Mouse (Mus musculus): Measurements from ENCODE around the gene Rfc4. TPM values are rescaled to one million over a fixed set of nuclear protein-coding genes. Genes with fewer than 3 reads are reported as not detected.

The Rfc4 gene
- total RNA-seq, 4 experiments from 2014 or later = 3.9 to 6.6 (median 5.4) TPM

DNA sequence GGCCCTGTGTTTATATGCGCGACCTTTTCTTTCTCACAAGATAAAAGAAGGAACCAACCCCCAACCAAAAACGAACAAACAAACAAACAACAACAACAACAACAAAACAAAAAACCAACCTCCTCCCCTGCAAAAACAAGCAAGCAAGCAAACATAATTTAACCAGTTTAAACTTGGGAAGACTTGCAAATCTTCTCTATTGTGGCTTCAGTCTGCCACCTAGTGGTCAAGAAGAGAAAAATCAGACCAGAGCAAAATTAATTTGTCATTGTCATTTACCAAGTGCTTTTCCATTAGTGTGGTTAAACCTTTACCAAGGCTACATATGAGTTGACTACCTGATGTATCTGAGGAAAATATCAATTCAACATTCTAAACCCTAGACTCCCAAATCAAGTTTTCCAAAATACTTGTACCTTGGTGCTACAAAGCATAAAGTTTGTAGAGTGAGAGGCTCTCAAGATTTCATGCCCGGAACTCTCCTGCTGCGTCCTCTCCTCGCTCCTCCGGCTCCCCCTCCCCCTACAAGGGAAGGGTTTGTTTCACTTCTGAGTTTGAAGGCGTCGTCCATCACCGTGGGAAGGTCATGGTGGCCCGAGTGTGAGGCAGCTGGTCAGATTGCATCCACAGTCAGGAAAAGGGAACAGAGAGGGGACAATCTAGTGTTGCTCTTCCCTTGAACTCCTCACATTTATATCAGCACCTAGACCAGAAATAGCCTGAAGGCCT is 8.0 kb upstream of the Rfc4 start:
- DNase-seq (ENCODE audit: low spot score in 2 of 2) = no peak

DNA sequence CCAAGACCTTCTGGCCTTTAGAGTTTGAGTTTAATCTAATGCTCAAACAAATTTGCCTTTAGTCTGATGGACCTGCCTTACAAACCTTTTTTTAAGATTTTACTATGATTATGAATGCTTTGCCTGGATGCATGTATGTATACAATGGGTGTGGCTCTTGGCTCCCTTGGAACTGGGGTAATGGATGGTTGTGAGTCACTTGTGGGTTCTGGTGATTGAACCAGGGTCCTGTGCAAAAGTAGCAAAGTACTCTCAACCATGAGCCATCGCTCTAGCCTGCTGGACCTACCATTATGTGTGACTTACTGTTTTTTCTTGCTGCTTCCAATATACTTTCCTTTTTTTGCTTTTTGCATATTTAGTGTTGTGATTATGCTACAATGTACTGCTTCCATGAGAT is 4.8 kb upstream of the Rfc4 start:
- DNase-seq (ENCODE audit: low spot score in 2 of 2) = no peak

- DNase-seq (ENCODE audit: low spot score in 2 of 2) = no peak
Observed at GRCm38 (mm10) chr16:23130303-23130702, 2.8 kb upstream of the Rfc4 start.

DNA sequence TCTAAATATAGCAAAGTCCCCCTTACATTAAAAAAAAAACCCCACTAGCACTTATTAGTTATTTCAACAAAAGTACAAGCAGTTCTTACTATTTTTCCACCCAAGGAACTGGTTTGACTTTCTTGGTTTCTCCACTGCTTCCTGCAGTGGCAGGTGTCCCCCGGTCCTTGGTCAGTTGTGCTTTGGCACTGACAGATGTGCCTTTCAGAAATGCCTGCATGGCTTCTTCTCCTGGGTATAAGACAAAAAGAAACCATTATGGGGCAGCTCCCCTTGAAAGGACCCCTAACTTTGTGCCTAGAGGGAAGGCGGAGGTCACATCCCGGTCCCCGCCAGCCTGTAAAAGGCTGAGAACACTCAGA is 245 bp downstream of the Rfc4 start:
- no peak for DNase-seq (ENCODE audit: low spot score in 2 of 2)

GRCm38 (mm10) chr16:23124398-23124797 is 3.1 kb downstream of the Rfc4 start:
- DNase-seq (ENCODE audit: low spot score in 2 of 2) = no peak

GRCm38 (mm10) chr16:23123104-23123503 is 4.4 kb downstream of the Rfc4 start:
- DNase-seq (ENCODE audit: low spot score in 2 of 2) = no peak

DNA sequence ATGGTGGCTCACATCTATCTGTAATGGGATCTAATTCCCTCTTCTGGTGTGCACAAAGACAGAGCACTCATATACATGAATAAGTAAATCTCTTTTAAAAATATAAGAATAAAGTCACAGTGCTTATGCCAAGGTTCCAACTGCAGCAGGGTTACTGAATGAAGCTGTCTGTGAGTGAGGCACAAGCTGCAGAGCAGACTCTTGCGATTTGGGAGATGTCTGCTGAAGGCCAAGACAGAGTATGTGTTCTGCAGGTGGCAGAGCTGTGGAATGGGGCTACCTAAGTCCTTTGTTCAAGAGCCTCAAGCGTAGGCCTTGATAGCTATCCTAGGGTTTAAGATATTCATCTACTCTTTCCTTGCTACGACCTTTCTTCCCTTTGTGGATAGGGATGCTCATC is 5.1 kb downstream of the Rfc4 start:
- DNase-seq (ENCODE audit: low spot score in 2 of 2) = no peak

- DNase-seq (ENCODE audit: low spot score in 2 of 2) = no peak
Observed at GRCm38 (mm10) chr16:23117173-23117572, 10.4 kb downstream of the Rfc4 start.

GRCm38 (mm10) chr16:23115486-23115885 is 12.1 kb downstream of the Rfc4 start:
- DNase-seq (ENCODE audit: low spot score in 2 of 2) = no peak

GRCm38 (mm10) chr16:23114339-23115171 is 13.0 kb downstream of the Rfc4 start:
- DNase-seq (ENCODE audit: low spot score in 2 of 2) = no peak

DNA sequence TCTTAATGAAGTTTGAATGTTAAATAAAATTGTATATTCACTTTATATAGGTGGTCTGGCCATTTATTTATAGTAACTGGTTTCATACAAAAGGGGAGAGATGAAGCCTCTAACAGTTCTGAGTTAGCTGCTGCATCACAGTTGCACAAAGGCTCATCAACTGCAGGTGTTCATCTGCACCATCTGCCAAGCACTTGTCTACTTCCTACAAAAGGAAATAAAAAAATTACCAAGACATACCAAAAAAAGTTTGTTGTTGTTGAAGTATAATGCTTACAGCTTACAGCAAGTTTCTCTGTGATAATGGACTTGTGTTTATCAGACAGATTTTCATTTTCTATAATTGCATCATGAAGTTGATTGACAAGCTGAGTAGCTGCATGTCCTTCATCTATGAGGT is 13.6 kb downstream of the Rfc4 start:
- DNase-seq (ENCODE audit: low spot score in 2 of 2) = no peak

DNA sequence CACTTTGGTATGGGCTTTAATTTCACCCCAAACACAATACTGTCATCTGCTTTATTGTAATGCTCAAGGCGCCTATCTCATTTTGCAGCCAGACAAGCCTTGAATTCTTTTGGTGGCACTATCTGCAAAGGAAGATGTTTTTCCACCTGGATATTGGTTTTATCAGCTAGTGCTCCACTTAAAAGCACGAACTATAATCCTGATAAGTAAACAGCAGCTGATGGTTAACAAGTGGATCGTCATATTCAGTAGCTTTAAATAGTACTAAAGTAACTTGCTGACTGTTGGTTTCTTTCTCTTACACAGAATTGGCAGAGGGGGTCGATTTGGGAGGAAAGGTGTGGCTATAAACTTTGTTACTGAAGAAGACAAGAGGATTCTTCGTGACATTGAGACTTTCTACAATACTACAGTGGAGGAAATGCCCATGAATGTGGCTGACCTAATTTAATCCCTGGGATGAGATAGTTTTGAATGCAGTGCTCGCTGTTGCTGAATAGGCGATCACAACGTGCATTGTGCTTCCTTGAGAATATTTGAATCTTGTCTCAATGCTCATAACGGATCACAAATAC is 14.6 kb downstream of the Rfc4 start:
- no peak for DNase-seq (ENCODE audit: low spot score in 2 of 2)

GRCm38 (mm10) chr16:23112348-23112747 is 15.2 kb downstream of the Rfc4 start:
- DNase-seq (ENCODE audit: low spot score in 2 of 2) = no peak

DNA sequence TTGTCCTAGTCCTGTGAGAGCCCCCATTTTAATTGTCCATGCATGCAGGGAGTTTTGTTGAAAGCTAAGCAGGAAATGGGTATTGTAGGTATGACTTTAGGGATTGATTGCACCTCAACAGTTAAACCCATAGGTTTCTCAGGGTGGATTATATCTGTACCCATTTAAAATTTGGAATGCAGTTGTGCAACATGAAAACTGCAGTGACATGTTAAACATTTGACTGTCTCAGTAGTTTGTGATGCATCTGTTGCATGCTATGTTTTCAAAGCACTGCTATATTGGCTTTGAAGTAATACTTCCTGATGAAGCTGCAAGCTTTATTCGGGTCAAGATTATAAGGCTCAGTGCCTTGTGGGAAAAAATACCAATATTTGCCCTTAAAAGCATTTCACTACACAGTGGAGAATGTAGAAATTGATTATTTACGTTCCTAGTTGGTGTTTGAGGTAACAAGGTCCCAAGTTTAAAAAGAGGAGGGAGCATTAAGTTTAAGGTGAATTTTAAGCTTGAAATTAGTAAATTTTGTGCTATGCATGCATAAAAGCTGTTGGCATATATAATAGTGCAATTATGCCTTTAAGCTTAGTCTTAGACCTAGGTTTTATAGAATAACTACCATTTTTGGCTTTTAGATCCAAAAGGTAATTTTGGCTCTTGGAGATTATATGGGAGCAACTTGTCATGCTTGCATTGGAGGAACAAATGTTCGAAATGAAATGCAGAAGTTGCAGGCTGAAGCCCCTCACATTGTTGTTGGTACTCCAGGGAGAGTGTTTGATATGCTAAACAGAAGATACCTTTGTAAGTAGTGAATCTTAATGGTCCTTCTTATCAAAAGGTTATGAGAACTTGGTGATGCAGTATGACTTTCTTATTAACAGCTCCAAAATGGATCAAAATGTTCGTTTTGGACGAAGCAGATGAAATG is 17.9 kb downstream of the Rfc4 start:
- no peak for DNase-seq (ENCODE audit: low spot score in 2 of 2)

DNA sequence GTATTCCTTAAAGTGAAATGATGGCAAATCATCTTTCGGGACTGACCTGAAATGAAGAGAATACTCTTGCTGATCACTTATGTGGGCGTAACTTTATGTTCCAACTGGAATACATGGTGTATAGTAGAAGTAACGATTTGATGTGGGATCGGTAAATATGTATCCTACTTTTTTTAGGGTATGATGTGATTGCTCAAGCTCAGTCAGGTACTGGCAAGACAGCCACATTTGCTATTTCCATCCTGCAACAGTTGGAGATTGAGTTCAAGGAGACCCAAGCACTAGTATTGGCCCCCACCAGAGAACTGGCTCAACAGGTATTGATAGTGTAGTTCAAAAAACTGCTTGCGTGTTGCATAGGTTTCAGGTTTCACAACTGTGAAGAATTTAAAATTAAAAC is 18.6 kb downstream of the Rfc4 start:
- DNase-seq (ENCODE audit: low spot score in 2 of 2) = no peak

- DNase-seq (ENCODE audit: low spot score in 2 of 2) = peak; percentile 69 to 71
Observed at GRCm38 (mm10) chr16:23107946-23108759, 19.4 kb downstream of the Rfc4 start.

DNA sequence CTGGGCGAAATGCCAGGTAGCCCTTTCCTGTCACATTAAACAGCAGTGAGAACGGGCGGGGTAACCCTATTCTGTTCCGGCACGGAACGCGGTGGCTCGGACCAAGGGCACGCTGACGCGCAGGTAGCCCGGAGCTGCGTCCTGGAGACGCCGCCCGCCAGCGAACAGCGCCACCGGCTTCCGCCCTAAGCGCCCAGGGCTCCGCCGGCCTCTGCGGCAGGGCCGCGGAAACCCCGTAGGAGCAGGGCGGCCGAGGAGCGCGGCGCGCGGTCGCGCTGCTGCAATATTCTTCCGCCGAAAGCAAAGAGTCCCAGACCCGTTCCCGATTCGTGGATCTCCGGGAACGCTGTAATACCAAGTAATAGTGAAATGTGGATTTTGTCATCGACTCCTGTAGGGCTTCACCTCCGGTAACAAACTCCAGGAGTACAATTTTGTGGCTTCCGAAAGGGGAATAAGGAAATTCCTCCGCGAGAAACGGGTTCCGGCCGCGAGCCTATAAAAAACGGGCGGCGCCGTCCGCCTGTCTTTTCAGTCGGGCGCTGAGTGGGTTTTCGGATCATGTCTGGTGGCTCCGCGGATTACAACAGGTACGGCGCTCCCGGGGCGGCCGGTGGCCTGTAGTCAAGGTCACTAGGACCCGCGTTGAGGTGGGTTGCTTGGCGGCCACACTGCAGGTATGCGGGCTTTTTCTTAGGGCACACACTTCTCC is 20.1 kb downstream of the Rfc4 start, which contains the start of gene Eif4a2:
Eif4a2 (plus strand) TSS at position 214 of the 712 bp plus-strand sequence.
- DNase-seq (ENCODE audit: low spot score in 2 of 2) = peak; percentile 88 to 93

DNA sequence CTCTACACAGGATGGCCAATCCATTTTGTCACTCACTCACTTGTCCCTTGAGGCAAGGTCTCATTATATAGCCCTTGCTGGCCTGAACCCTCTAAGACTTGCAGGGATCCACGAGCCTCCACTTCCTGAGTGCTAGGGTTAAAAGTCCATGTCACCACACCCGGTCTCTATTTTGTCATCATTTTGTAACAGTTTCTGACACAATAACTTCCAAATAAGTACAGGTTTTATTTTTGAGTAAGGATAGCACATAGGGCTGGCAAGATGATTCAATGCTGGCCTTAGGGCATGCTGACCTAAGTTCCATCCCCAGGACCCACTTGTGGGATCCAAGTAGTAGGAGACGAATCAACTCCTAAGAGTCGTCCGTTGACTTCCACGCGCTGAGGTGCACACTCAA is 21.4 kb downstream of the Rfc4 start:
- no peak for DNase-seq (ENCODE audit: low spot score in 2 of 2)

GRCm38 (mm10) chr16:23103841-23104240 is 23.7 kb downstream of the Rfc4 start:
- DNase-seq (ENCODE audit: low spot score in 2 of 2) = no peak
